Mouse (Mus musculus): ENCODE measurements around the gene Tanc1. TPM values are rescaled to one million over a fixed set of nuclear protein-coding genes. Genes with fewer than 3 reads are reported as not detected.

Tanc1 gene
- polyA plus RNA-seq, 1 experiment = 7.2 TPM

GRCm38 (mm10) chr2:59802722-59803387 is 191.0 kb downstream of the Tanc1 start:
- DNase-seq (ENCODE audit: low read depth) = no peak
- TF ChIP-seq CTCF (IDR thresholded peaks at IDR 0.05; ENCODE audit: borderline replicate concordance, extremely low read depth, insufficient read depth, insufficient read length) (no peak), POLR2A (IDR thresholded peaks at IDR 0.05; ENCODE audit: borderline replicate concordance, extremely low read depth, insufficient read depth, insufficient read length, poor library complexity, severe bottlenecking) (no peak)

- no peak for DNase-seq (ENCODE audit: low read depth)
- no peak for TF ChIP-seq CTCF (IDR thresholded peaks at IDR 0.05; ENCODE audit: borderline replicate concordance, extremely low read depth, insufficient read depth, insufficient read length)
- TF ChIP-seq POLR2A (IDR thresholded peaks at IDR 0.05; ENCODE audit: borderline replicate concordance, extremely low read depth, insufficient read depth, insufficient read length, poor library complexity, severe bottlenecking) = no peak
Measured at GRCm38 (mm10) chr2:59805595-59805994, 193.8 kb downstream of the Tanc1 start.

GRCm38 (mm10) chr2:59806038-59806437 is 194.2 kb downstream of the Tanc1 start:
- TF ChIP-seq CTCF (IDR thresholded peaks at IDR 0.05; ENCODE audit: borderline replicate concordance, extremely low read depth, insufficient read depth, insufficient read length) (no peak), POLR2A (IDR thresholded peaks at IDR 0.05; ENCODE audit: borderline replicate concordance, extremely low read depth, insufficient read depth, insufficient read length, poor library complexity, severe bottlenecking) (no peak)
- no peak for DNase-seq (ENCODE audit: low read depth)

- no peak for TF ChIP-seq CTCF (IDR thresholded peaks at IDR 0.05; ENCODE audit: borderline replicate concordance, extremely low read depth, insufficient read depth, insufficient read length)
- TF ChIP-seq POLR2A (IDR thresholded peaks at IDR 0.05; ENCODE audit: borderline replicate concordance, extremely low read depth, insufficient read depth, insufficient read length, poor library complexity, severe bottlenecking) = no peak
Measured at GRCm38 (mm10) chr2:59808608-59809007, 196.8 kb downstream of the Tanc1 start.

GRCm38 (mm10) chr2:59810039-59810438 is 198.2 kb downstream of the Tanc1 start:
- TF ChIP-seq CTCF (IDR thresholded peaks at IDR 0.05; ENCODE audit: borderline replicate concordance, extremely low read depth, insufficient read depth, insufficient read length) (no peak), POLR2A (IDR thresholded peaks at IDR 0.05; ENCODE audit: borderline replicate concordance, extremely low read depth, insufficient read depth, insufficient read length, poor library complexity, severe bottlenecking) (no peak)
- DNase-seq (ENCODE audit: low read depth) = peak; percentile 39

More at GRCm38 (mm10) chr2:59808608-59809007, 196.8 kb downstream of the Tanc1 start:
- DNase-seq (ENCODE audit: low read depth) = no peak

DNA sequence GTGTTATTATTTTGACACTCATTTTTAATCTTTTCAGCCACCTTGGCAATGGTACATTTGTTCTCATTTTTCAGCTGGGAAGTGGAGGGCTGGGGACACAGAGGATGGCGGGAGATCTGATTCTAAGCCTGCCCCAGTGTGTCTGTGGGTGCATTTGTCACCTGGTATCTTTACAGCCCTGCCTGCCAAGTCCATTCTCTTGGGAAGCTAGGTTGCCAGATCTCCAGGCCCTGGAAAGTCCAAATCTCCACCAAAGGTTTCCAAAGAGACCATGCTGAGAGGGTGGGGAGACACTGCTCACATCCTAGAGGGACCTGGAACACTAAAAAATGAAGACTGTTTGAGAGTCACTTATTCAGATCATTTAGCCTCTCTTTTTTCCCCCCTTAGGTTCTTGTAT is 199.4 kb downstream of the Tanc1 start:
- no peak for TF ChIP-seq POLR2A (IDR thresholded peaks at IDR 0.05; ENCODE audit: borderline replicate concordance, extremely low read depth, insufficient read depth, insufficient read length, poor library complexity, severe bottlenecking)
- no peak for TF ChIP-seq CTCF (IDR thresholded peaks at IDR 0.05; ENCODE audit: borderline replicate concordance, extremely low read depth, insufficient read depth, insufficient read length)
- DNase-seq (ENCODE audit: low read depth) = no peak

DNA sequence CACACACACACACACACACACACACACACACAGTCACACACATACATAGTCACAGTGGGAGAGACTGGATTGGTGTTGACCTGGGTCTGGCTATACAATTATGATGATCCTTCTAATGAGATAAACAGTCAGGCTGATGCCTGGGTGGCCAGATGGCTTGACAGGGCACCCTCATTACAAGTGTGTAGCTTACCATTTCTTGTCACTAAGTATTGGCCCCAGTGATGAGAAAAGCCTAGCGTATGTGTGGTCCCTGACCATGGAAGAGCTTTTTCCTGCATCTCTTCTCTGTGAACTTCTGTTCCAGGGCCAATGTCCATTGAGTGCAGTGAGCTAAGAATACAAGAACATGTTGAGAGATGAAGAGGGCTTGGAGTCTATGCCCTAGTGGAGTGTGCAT is 200.8 kb downstream of the Tanc1 start:
- DNase-seq (ENCODE audit: low read depth) = no peak
- TF ChIP-seq POLR2A (IDR thresholded peaks at IDR 0.05; ENCODE audit: borderline replicate concordance, extremely low read depth, insufficient read depth, insufficient read length, poor library complexity, severe bottlenecking) (no peak), CTCF (IDR thresholded peaks at IDR 0.05; ENCODE audit: borderline replicate concordance, extremely low read depth, insufficient read depth, insufficient read length) (no peak)

DNA sequence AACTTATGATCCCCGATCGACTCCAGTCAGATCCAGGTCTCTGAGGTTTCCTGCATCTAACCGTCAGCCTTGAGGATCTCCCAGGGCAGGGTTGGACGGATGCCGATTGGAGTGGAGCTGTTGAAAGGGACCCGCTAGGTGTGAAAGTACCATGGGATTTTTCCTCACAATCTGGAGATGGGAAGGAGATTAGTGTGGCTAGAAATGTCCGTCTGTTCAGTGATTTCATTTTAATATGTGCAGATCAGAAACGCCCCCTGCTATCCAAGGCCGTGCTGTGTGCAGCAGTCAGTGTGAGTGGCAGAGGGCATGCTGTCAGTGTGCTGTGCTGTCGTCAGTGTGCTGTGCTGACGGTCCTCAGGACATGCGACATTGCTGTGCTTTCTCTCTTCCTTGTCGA is 201.6 kb downstream of the Tanc1 start:
- peak; percentile 40 for DNase-seq (ENCODE audit: low read depth)
- TF ChIP-seq POLR2A (IDR thresholded peaks at IDR 0.05; ENCODE audit: borderline replicate concordance, extremely low read depth, insufficient read depth, insufficient read length, poor library complexity, severe bottlenecking) (no peak), CTCF (IDR thresholded peaks at IDR 0.05; ENCODE audit: borderline replicate concordance, extremely low read depth, insufficient read depth, insufficient read length) (no peak)

DNA sequence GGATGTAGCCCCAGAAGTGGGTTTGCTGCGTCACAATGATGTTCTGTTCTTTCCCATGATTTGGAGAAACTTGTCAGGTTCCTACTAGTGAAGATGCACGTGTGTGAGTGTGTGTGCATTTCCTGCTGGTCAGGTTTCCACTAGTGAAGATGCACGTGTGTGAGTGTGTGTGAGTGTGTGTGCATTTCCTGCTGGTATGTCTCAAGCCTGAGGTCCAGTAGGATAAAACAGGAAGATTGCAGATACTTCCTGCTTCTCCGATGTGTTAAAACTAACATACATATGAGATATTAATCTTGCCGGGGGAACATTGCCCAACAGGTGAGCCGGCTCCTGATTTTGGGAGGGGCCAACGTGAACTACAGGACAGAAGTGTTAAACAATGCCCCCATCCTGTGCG is 203.2 kb downstream of the Tanc1 start:
- DNase-seq (ENCODE audit: low read depth) = no peak
- TF ChIP-seq POLR2A (IDR thresholded peaks at IDR 0.05; ENCODE audit: borderline replicate concordance, extremely low read depth, insufficient read depth, insufficient read length, poor library complexity, severe bottlenecking) (no peak), CTCF (IDR thresholded peaks at IDR 0.05; ENCODE audit: borderline replicate concordance, extremely low read depth, insufficient read depth, insufficient read length) (no peak)

- no peak for DNase-seq (ENCODE audit: low read depth)
- no peak for TF ChIP-seq POLR2A (IDR thresholded peaks at IDR 0.05; ENCODE audit: borderline replicate concordance, extremely low read depth, insufficient read depth, insufficient read length, poor library complexity, severe bottlenecking)
- TF ChIP-seq CTCF (IDR thresholded peaks at IDR 0.05; ENCODE audit: borderline replicate concordance, extremely low read depth, insufficient read depth, insufficient read length) = no peak
Measured at GRCm38 (mm10) chr2:59818663-59819062, 206.8 kb downstream of the Tanc1 start.

DNA sequence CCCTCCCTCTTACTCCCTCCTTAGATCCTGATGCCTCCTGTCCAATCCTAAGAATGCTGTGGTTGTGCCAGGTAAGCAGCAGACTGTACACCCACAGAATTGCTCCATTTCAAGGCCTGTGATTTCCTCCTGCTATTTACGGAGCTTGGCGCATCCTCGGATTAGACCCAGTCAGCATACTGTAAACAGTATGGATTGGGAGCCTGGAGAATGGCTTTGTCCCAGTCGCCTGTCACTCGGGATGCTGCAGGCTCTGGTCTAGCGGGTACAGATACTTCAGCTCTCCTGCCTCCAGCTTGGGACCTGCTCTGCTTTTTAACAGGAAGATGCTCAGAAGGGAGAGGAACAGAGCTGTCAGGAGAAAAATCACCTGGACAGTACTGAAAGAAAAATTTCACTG is 207.6 kb downstream of the Tanc1 start:
- TF ChIP-seq POLR2A (IDR thresholded peaks at IDR 0.05; ENCODE audit: borderline replicate concordance, extremely low read depth, insufficient read depth, insufficient read length, poor library complexity, severe bottlenecking) (no peak), CTCF (IDR thresholded peaks at IDR 0.05; ENCODE audit: borderline replicate concordance, extremely low read depth, insufficient read depth, insufficient read length) (no peak)
- peak; percentile 59 for DNase-seq (ENCODE audit: low read depth)

- TF ChIP-seq POLR2A (IDR thresholded peaks at IDR 0.05; ENCODE audit: borderline replicate concordance, extremely low read depth, insufficient read depth, insufficient read length, poor library complexity, severe bottlenecking) = no peak
- TF ChIP-seq CTCF (IDR thresholded peaks at IDR 0.05; ENCODE audit: borderline replicate concordance, extremely low read depth, insufficient read depth, insufficient read length) = no peak
- DNase-seq (ENCODE audit: low read depth) = peak; percentile 53
Measured at GRCm38 (mm10) chr2:59820088-59820487, 208.2 kb downstream of the Tanc1 start.

Data from brain, embryonic 14.5 days (tissue).